Mouse (Mus musculus) erythroid progenitor cell, adult 5-6 weeks (primary cell): ENCODE results near the gene Slc25a44. TPM values are rescaled to one million over a fixed set of nuclear protein-coding genes. Genes with fewer than 3 reads are reported as not detected.
"Not testable (repeated sequence)": the region's sequence is repeated elsewhere in the genome, so short reads cannot be mapped to it uniquely, and the experiment has no call there.

Experiments used
- ATAC-seq: replicated peaks from 2 replicates; pipeline ENCODE4 v1.8.0; 2016; ENCODE audit warnings: moderate number of reproducible peaks, mild to moderate bottlenecking, moderate TSS enrichment, inconsistent platforms; ENCODE audit not compliant: poor library complexity, low FRiP score, severe bottlenecking
- total RNA-seq, 2 experiments: library from RNA; stranded (forward) in 1 of 2; stranded (reverse) in 1 of 2; fragments of 150-400 nt in 1 of 2; fragments of 186-747, 209-891 nt in 1 of 2; gene quantifications; 2 replicates each; pipeline versions ENCODE4 v1.2.3 to v1.2.4; 2015 to 2017; ENCODE audit warnings: low replicate concordance in 2 of 2

The Slc25a44 gene
- total RNA-seq, 2 experiments from 2014 or later: 34.0 to 40.5 TPM

- 0 out of 2 replicates have a peak, but pooled peaks have one; percentile 16 for ATAC-seq
These were observed 48.3 kb downstream of the Slc25a44 start for GRCm38 (mm10) chr3:88376644-88377043.

GRCm38 (mm10) chr3:88375750-88376626, 49.0 kb downstream of the Slc25a44 start:
- ATAC-seq: peak; percentile 73

- ATAC-seq: not testable (repeated sequence)
These were observed 52.3 kb downstream of the Slc25a44 start, which contains the start of gene Bglap3 for GRCm38 (mm10) chr3:88372643-88373042. Bglap3 (minus strand) TSS chr3:88372743.

GRCm38 (mm10) chr3:88368511-88368910, 56.4 kb downstream of the Slc25a44 start:
- not testable (repeated sequence) for ATAC-seq

- ATAC-seq: not testable (repeated sequence)
These were observed 57.4 kb downstream of the Slc25a44 start for GRCm38 (mm10) chr3:88367517-88367916.

- ATAC-seq: peak; percentile 67; the same call in 1 of the 2 replicates
These were observed 58.0 kb downstream of the Slc25a44 start for GRCm38 (mm10) chr3:88366830-88367428.

GRCm38 (mm10) chr3:88365705-88366361, 59.1 kb downstream of the Slc25a44 start:
- ATAC-seq: no peak

- peak; percentile 44 for ATAC-seq
These were observed 60.6 kb downstream of the Slc25a44 start, which contains the start of gene Paqr6 for GRCm38 (mm10) chr3:88364337-88364736. Paqr6 (plus strand) TSS chr3:88364584.

GRCm38 (mm10) chr3:88363700-88364099, 61.2 kb downstream of the Slc25a44 start:
- peak; percentile 72 for ATAC-seq

- no peak for ATAC-seq
These were observed 63.2 kb downstream of the Slc25a44 start for GRCm38 (mm10) chr3:88361612-88362313.

GRCm38 (mm10) chr3:88361096-88361495, 63.8 kb downstream of the Slc25a44 start:
- no peak for ATAC-seq

Other genes with a start within 250 kb of the Slc25a44 start
- not detected in 2 replicates for gene Rhbg, start 170.4 kb downstream of the Slc25a44 start, total RNA-seq (2015; ENCODE audit: low replicate concordance)
- gene Rhbg, start 170.4 kb downstream of the Slc25a44 start, total RNA-seq (2017; ENCODE audit: low replicate concordance): not detected in 2 replicates
- gene Gm38392, start 137.9 kb downstream of the Slc25a44 start, total RNA-seq (2015; ENCODE audit: low replicate concordance): not detected in 2 replicates
- gene Gm38392, start 137.9 kb downstream of the Slc25a44 start, total RNA-seq (2017; ENCODE audit: low replicate concordance): not detected in 2 replicates
- not detected in 2 replicates for gene Tsacc, start 128.1 kb downstream of the Slc25a44 start, total RNA-seq (2015; ENCODE audit: low replicate concordance)
- gene Tsacc, start 128.1 kb downstream of the Slc25a44 start, total RNA-seq (2017; ENCODE audit: low replicate concordance): not detected in 2 replicates
- 105 and 118 TPM in 2 replicates for gene Cct3, start 128.0 kb downstream of the Slc25a44 start, total RNA-seq (2015; ENCODE audit: low replicate concordance)
- gene Cct3, start 128.0 kb downstream of the Slc25a44 start, total RNA-seq (2017; ENCODE audit: low replicate concordance): 43.0 and 53.2 TPM in 2 replicates
- gene Glmp, start 100.1 kb downstream of the Slc25a44 start, total RNA-seq (2015; ENCODE audit: low replicate concordance): 17.7 and 47.4 TPM in 2 replicates
- gene Glmp, start 100.1 kb downstream of the Slc25a44 start, total RNA-seq (2017; ENCODE audit: low replicate concordance): 5.0 and 10.4 TPM in 2 replicates
- gene Tmem79, start 89.0 kb downstream of the Slc25a44 start, total RNA-seq (2015; ENCODE audit: low replicate concordance): not detected in 2 replicates
- 1.2 and 1.8 TPM in 2 replicates for gene Tmem79, start 89.0 kb downstream of the Slc25a44 start, total RNA-seq (2017; ENCODE audit: low replicate concordance)
- 34.8 and 40.7 TPM in 2 replicates for gene Smg5, start 88.9 kb downstream of the Slc25a44 start, total RNA-seq (2015; ENCODE audit: low replicate concordance)
- 85.6 and 88.2 TPM in 2 replicates for gene Smg5, start 88.9 kb downstream of the Slc25a44 start, total RNA-seq (2017; ENCODE audit: low replicate concordance)
- not detected in 2 replicates for gene Paqr6, start 60.6 kb downstream of the Slc25a44 start, total RNA-seq (2015; ENCODE audit: low replicate concordance)
- 1.3 TPM in 1 of 2 replicates, not detected in the other for gene Paqr6, start 60.6 kb downstream of the Slc25a44 start, total RNA-seq (2017; ENCODE audit: low replicate concordance)
- gene Bglap3, start 52.4 kb downstream of the Slc25a44 start, total RNA-seq (2015; ENCODE audit: low replicate concordance): not detected in 2 replicates
- gene Bglap3, start 52.4 kb downstream of the Slc25a44 start, total RNA-seq (2017; ENCODE audit: low replicate concordance): not detected in 2 replicates
- gene Bglap2, start 46.4 kb downstream of the Slc25a44 start, total RNA-seq (2015; ENCODE audit: low replicate concordance): not detected in 2 replicates
- gene Bglap2, start 46.4 kb downstream of the Slc25a44 start, total RNA-seq (2017; ENCODE audit: low replicate concordance): 3.9 TPM in 1 of 2 replicates, not detected in the other
- gene Bglap, start 40.7 kb downstream of the Slc25a44 start, total RNA-seq (2015; ENCODE audit: low replicate concordance): 3.6 TPM in 1 of 2 replicates, not detected in the other
- not detected in 2 replicates for gene Bglap, start 40.7 kb downstream of the Slc25a44 start, total RNA-seq (2017; ENCODE audit: low replicate concordance)
- gene Pmf1, start 14.8 kb downstream of the Slc25a44 start, total RNA-seq (2015; ENCODE audit: low replicate concordance): 182 and 196 TPM in 2 replicates
- 100 and 121 TPM in 2 replicates for gene Pmf1, start 14.8 kb downstream of the Slc25a44 start, total RNA-seq (2017; ENCODE audit: low replicate concordance)
- gene Sema4a, start 36.0 kb upstream of the Slc25a44 start, total RNA-seq (2015; ENCODE audit: low replicate concordance): 11.9 and 14.7 TPM in 2 replicates
- gene Sema4a, start 36.0 kb upstream of the Slc25a44 start, total RNA-seq (2017; ENCODE audit: low replicate concordance): 4.5 and 15.1 TPM in 2 replicates
- 31.7 and 48.2 TPM in 2 replicates for gene Lmna, start 84.8 kb upstream of the Slc25a44 start, total RNA-seq (2015; ENCODE audit: low replicate concordance)
- 182 and 260 TPM in 2 replicates for gene Lmna, start 84.8 kb upstream of the Slc25a44 start, total RNA-seq (2017; ENCODE audit: low replicate concordance)
- gene Mex3a, start 107.3 kb upstream of the Slc25a44 start, total RNA-seq (2015; ENCODE audit: low replicate concordance): 0.42 TPM in 1 of 2 replicates, not detected in the other
- 0.08 and 0.26 TPM in 2 replicates for gene Mex3a, start 107.3 kb upstream of the Slc25a44 start, total RNA-seq (2017; ENCODE audit: low replicate concordance)
- not detected in 2 replicates for gene Rab25, start 123.2 kb upstream of the Slc25a44 start, total RNA-seq (2015; ENCODE audit: low replicate concordance)
- not detected in 2 replicates for gene Rab25, start 123.2 kb upstream of the Slc25a44 start, total RNA-seq (2017; ENCODE audit: low replicate concordance)
- 9.0 and 12.6 TPM in 2 replicates for gene Lamtor2, start 127.9 kb upstream of the Slc25a44 start, total RNA-seq (2015; ENCODE audit: low replicate concordance)
- 7.7 and 23.3 TPM in 2 replicates for gene Lamtor2, start 127.9 kb upstream of the Slc25a44 start, total RNA-seq (2017; ENCODE audit: low replicate concordance)
- gene Ubqln4, start 128.6 kb upstream of the Slc25a44 start, total RNA-seq (2015; ENCODE audit: low replicate concordance): 8.6 and 10.1 TPM in 2 replicates
- gene Ubqln4, start 128.6 kb upstream of the Slc25a44 start, total RNA-seq (2017; ENCODE audit: low replicate concordance): 6.3 and 7.6 TPM in 2 replicates
- 97.7 and 101 TPM in 2 replicates for gene Ssr2, start 150.7 kb upstream of the Slc25a44 start, total RNA-seq (2015; ENCODE audit: low replicate concordance)
- gene Ssr2, start 150.7 kb upstream of the Slc25a44 start, total RNA-seq (2017; ENCODE audit: low replicate concordance): 23.9 and 50.2 TPM in 2 replicates
- gene Arhgef2, start 180.8 kb upstream of the Slc25a44 start, total RNA-seq (2015; ENCODE audit: low replicate concordance): 17.7 and 23.9 TPM in 2 replicates
- 12.7 and 15.7 TPM in 2 replicates for gene Arhgef2, start 180.8 kb upstream of the Slc25a44 start, total RNA-seq (2017; ENCODE audit: low replicate concordance)
- gene Rxfp4, start 228.0 kb upstream of the Slc25a44 start, total RNA-seq (2015; ENCODE audit: low replicate concordance): not detected in 2 replicates
- not detected in 2 replicates for gene Rxfp4, start 228.0 kb upstream of the Slc25a44 start, total RNA-seq (2017; ENCODE audit: low replicate concordance)